In the genomic region with DNA sequence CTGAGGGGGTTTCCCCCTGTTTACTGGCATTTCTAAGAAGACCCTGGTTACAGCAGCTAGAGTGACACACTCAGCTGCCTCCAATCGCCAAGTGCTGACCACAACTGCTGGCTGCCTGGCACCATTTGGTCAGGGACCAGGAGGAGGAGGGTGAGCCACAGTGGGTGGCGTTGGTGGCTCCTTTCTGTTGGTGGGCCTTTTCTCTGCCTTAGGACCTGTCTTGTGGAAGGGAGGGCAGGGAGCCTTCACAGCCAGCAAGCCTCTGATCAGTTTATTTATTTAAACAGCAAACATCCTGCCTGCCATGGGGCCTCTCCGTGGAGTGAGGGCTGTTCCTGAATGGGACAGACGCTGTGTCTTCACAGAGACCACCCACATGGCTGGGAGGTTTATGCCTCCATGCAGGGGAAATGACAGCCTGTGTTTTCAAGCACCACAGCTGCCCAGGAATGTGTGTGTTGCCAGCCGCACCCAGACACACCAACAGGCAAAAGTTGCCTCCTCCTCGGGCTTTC, we compare ENCODE assay signal across 9 mouse cellular contexts.
DNase-seq lines count a peak whose midpoint lies in the region; ATAC-seq and TF ChIP-seq lines count a peak whose summit lies in the region.
"Had no signal": no experiment of that assay in that cellular context is flagged by ENCODE, and none has a peak within 500 bp of the region (broad histone marks: within the 10 kb centered on the region; RNA-seq: fewer than 3 reads in every experiment).

No protein-coding gene starts in this region.

- H3K9ac ChIP-seq in forebrain, postnatal 0 days = no peak overlapping the region

- no peaks in the 10 kb centered on the region for H3K36me3 ChIP-seq in C2C12 (ENCODE audit: control insufficient read depth, insufficient read depth)
- no peaks in the 10 kb centered on the region for H3K36me3 ChIP-seq in forebrain, postnatal 0 days (ENCODE audit: insufficient read depth)

- H3K4me3 ChIP-seq in cerebellum, adult 2 months (replicated peaks; ENCODE audit: insufficient read depth, low read depth, low read length) = no peak overlapping the region
- H3K4me3 ChIP-seq in C2C12 (ENCODE audit: insufficient read depth, poor library complexity, severe bottlenecking) = no peak overlapping the region
- no peak overlapping the region for H3K4me3 ChIP-seq in forebrain, postnatal 0 days (ENCODE audit: low read depth, low read length)

- H3ac ChIP-seq in C2C12 (ENCODE audit: control insufficient read depth, insufficient read length, low read depth) = peak overlapping the region; percentile 5

- H3K27ac ChIP-seq in cerebellum, adult 2 months (ENCODE audit: insufficient read depth, low read length) = no peak overlapping the region
- H3K27ac ChIP-seq in forebrain, postnatal 0 days (ENCODE audit: low read depth, low read length) = no peak overlapping the region

- no peak overlapping the region for H3K4me2 ChIP-seq in forebrain, postnatal 0 days (ENCODE audit: low read depth)

- peak; percentile 40 to 63 for DNase-seq in cerebellum, postnatal 10 days
- DNase-seq in cerebellum, adult 2 months = no peak
- no peak for DNase-seq in forebrain, postnatal 0 days
- peak; percentile 39 for DNase-seq in lung, postnatal 36 days
- no peak for DNase-seq in adrenal gland, adult 2 months
- no peak for DNase-seq in B cell, adult 2 months
- no peak for DNase-seq in ovary, postnatal 10 days (ENCODE audit: low spot score)
- DNase-seq: heart, postnatal 14 days had no signal

- no peaks in the 10 kb centered on the region for H3K79me2 ChIP-seq in C2C12 (ENCODE audit: control insufficient read depth, insufficient read depth)

- H3K4me1 ChIP-seq in cerebellum, adult 2 months (ENCODE audit: control insufficient read depth, insufficient read depth, low read length) = no peaks in the 10 kb centered on the region
- no peaks in the 10 kb centered on the region for H3K4me1 ChIP-seq in forebrain, postnatal 0 days (ENCODE audit: insufficient read depth)

- TF ChIP-seq CTCF in cerebellum, adult 2 months (IDR thresholded peaks at IDR 0.05; ENCODE audit: borderline replicate concordance, insufficient read depth, low read depth, low read length) = no peak
- TF ChIP-seq CTCF in C2C12 (IDR thresholded peaks at IDR 0.05; ENCODE audit: control insufficient read depth, insufficient read depth, insufficient read length) = no peak
- TF ChIP-seq CTCF in forebrain, postnatal 0 days (IDR thresholded peaks at IDR 0.05; ENCODE audit: low read depth) = no peak

- WGBS in cerebellum, adult 2 months = 34% methylated on average over 6 of the region's 6 CpGs
- WGBS in forebrain, postnatal 0 days = 10% methylated on average over 6 of the region's 6 CpGs

- H3K9me3 ChIP-seq in forebrain, postnatal 0 days (ENCODE audit: low read length) = no peaks in the 10 kb centered on the region

- TF ChIP-seq POLR2A in cerebellum, adult 2 months (IDR thresholded peaks at IDR 0.05; ENCODE audit: borderline replicate concordance, insufficient read depth, low read length) = no peak

- peak; percentile 61 for ATAC-seq in forebrain, postnatal 0 days

- H3K79me3 ChIP-seq in C2C12 (ENCODE audit: low read depth) = no peaks in the 10 kb centered on the region

- H3K27me3 ChIP-seq in cerebellum, adult 2 months (ENCODE audit: control insufficient read depth, insufficient read depth, low read length) = no peaks in the 10 kb centered on the region
- H3K27me3 ChIP-seq in C2C12 (ENCODE audit: control insufficient read depth, insufficient read depth, insufficient read length) = no peaks in the 10 kb centered on the region
- peaks cover 8% of the 10 kb centered on the region; the same call in 1 of the 2 replicates for H3K27me3 ChIP-seq in forebrain, postnatal 0 days (ENCODE audit: insufficient read depth, low read length)

TF ChIP-seq in C2C12, 6 proteins besides CTCF, POLR2A, EP300 and RAD21:
- TF ChIP-seq MAX (IDR thresholded peaks at IDR 0.05) = no peak
- TF ChIP-seq MYOD1 (IDR thresholded peaks at IDR 0.05; ENCODE audit: control insufficient read depth, insufficient read length, low read depth) = peak; percentile 55

Comparison
In these comparisons a context has a peak if more than half of its experiments do, and no peak if none do; other contexts are left out.
1. DNase-seq: peak in cerebellum, postnatal 10 days (2 of 2) and lung, postnatal 36 days (single experiment); none in cerebellum, adult 2 months (0 of 2), forebrain, postnatal 0 days (single experiment), adrenal gland, adult 2 months (single experiment), B cell, adult 2 months (0 of 2) and ovary, postnatal 10 days (single experiment).